Mouse (Mus musculus): ENCODE measurements around the gene Atxn7l1. TPM values are rescaled to one million over a fixed set of nuclear protein-coding genes. Genes with fewer than 3 reads are reported as not detected.

Gene Atxn7l1
- polyA plus RNA-seq, 1 experiment from 2014 or later: 16.6 TPM

DNA sequence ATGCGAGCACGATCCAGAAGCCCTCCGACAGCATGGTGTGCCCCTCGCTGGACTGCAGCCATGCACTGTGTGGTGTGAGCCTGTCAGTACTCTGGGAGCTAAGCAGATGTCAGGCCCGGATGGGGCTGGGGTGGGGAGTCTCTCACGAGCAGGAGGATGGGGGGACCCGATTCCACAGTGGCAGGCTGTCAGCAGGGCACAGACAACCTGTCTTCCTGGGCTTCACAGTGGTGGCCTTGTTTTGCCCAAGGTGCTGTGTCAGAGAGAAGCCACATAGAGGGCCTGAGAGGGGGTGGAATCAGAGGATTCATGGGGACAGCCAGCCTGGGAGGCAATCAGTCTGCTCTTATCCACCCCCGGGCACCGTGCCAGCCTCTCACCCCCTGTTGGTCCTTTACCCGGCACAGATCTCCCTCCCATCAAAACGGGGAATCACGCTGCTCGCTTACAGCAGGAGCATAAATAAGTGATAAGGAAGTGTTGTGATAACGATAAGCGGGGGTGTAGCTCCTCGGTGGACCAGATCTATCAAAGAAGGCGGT, 193.9 kb downstream of the Atxn7l1 start:
- peaks cover 41% of the 10 kb centered on the region for H3K4me1 ChIP-seq
- H3K9me3 ChIP-seq: no peaks in the 10 kb centered on the region
- no peak overlapping the region for H3K9ac ChIP-seq
- WGBS: 60% methylated on average over 17 of the region's 17 CpGs
- peak; percentile 59 for ATAC-seq (ENCODE audit: low FRiP score, low read depth)
- no peaks in the 10 kb centered on the region for H3K36me3 ChIP-seq
- H3K27ac ChIP-seq: no peak overlapping the region
- H3K27me3 ChIP-seq (replicated peaks): peaks cover 15% of the 10 kb centered on the region
- H3K4me2 ChIP-seq (replicated peaks): no peak overlapping the region
- no peak overlapping the region for H3K4me3 ChIP-seq

- WGBS: 5% methylated on average over 25 of the region's 25 CpGs
- H3K27me3 ChIP-seq (replicated peaks): peaks cover 15% of the 10 kb centered on the region
- ATAC-seq (ENCODE audit: low FRiP score, low read depth): peak; percentile 48; the same call in 1 of the 2 replicates
- H3K27ac ChIP-seq: peak overlapping the region; percentile 32; the same call in 1 of the 2 replicates
- H3K4me1 ChIP-seq: peaks cover 35% of the 10 kb centered on the region
- peak overlapping the region; percentile 41; the same call in 1 of the 2 replicates for H3K9ac ChIP-seq
- peak overlapping the region; percentile 58 for H3K4me2 ChIP-seq (replicated peaks)
- H3K9me3 ChIP-seq: no peaks in the 10 kb centered on the region
- peak overlapping the region; percentile 3; the same call in 1 of the 2 replicates for H3K4me3 ChIP-seq
- H3K36me3 ChIP-seq: peaks cover 4% of the 10 kb centered on the region; the same call in 1 of the 2 replicates
These were observed 197.7 kb downstream of the Atxn7l1 start for GRCm38 (mm10) chr12:33344970-33345772.

DNA sequence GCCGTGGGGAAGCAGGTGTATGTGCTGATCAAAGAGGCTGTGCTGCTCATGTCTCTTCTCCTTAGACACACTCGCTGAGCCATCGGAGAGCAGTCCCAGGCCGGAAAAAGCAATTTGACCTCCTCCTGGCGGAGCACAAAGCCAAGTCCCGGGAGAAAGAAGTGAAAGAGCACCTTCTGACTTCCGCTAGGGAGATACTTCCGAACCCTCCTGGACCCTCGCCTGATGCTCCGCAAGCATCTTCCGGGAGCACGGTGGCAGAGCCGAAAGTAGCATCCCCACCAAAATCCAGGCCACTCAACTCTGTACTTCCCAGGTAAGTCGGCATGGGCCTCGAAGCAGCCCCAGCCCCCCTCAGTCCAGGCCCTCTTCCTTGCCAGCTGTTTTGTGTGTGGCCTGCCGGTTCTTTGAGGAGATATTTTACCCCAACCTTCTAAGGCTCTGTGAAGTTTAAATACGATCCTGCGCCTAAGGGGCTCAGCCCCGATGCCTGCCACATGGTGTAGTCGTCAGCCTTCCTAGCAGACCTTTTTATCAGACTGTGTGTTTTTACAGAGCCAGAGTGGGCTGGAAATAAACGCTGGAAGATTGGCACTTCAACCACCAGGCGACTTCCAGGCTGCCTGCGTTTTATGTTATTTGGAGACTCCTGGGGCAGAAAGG, 198.4 kb downstream of the Atxn7l1 start:
- Histone ChIP-seq H3K9ac (no peak overlapping the region), H3K27ac (no peak overlapping the region), H3K27me3 (replicated peaks) (peaks cover 11% of the 10 kb centered on the region), H3K36me3 (peaks cover 7% of the 10 kb centered on the region; the same call in 1 of the 2 replicates), H3K4me1 (peaks cover 33% of the 10 kb centered on the region), H3K4me3 (no peak overlapping the region), H3K9me3 (no peaks in the 10 kb centered on the region), H3K4me2 (replicated peaks) (peak overlapping the region; percentile 58)
- 25% methylated on average over 23 of the region's 23 CpGs for WGBS
- ATAC-seq (ENCODE audit: low FRiP score, low read depth): no peak

GRCm38 (mm10) chr12:33352671-33353070, 205.2 kb downstream of the Atxn7l1 start:
- no peak for ATAC-seq (ENCODE audit: low FRiP score, low read depth)
- Histone ChIP-seq H3K36me3 (peaks cover 7% of the 10 kb centered on the region; the same call in 1 of the 2 replicates), H3K4me1 (no peaks in the 10 kb centered on the region), H3K4me3 (no peak overlapping the region), H3K4me2 (replicated peaks) (no peak overlapping the region), H3K27me3 (replicated peaks) (no peaks in the 10 kb centered on the region), H3K27ac (no peak overlapping the region), H3K9me3 (no peaks in the 10 kb centered on the region), H3K9ac (no peak overlapping the region)
- WGBS: 81% methylated on average over 4 of the region's 4 CpGs

- 90% methylated on average over 10 of the region's 10 CpGs for WGBS
- no peak overlapping the region for H3K4me2 ChIP-seq (replicated peaks)
- ATAC-seq (ENCODE audit: low FRiP score, low read depth): no peak
- H3K27me3 ChIP-seq (replicated peaks): no peaks in the 10 kb centered on the region
- no peak overlapping the region for H3K9ac ChIP-seq
- no peak overlapping the region for H3K27ac ChIP-seq
- H3K36me3 ChIP-seq: no peaks in the 10 kb centered on the region
- no peaks in the 10 kb centered on the region for H3K9me3 ChIP-seq
- no peaks in the 10 kb centered on the region for H3K4me1 ChIP-seq
- H3K4me3 ChIP-seq: no peak overlapping the region
These were observed 210.9 kb downstream of the Atxn7l1 start for GRCm38 (mm10) chr12:33358345-33358744.

- no peak overlapping the region for H3K4me2 ChIP-seq (replicated peaks)
- no peak overlapping the region for H3K9ac ChIP-seq
- no peak for ATAC-seq (ENCODE audit: low FRiP score, low read depth)
- no peaks in the 10 kb centered on the region for H3K36me3 ChIP-seq
- no peaks in the 10 kb centered on the region for H3K4me1 ChIP-seq
- no peaks in the 10 kb centered on the region for H3K27me3 ChIP-seq (replicated peaks)
- 94% methylated on average over 7 of the region's 7 CpGs for WGBS
- H3K4me3 ChIP-seq: no peak overlapping the region
- no peak overlapping the region for H3K27ac ChIP-seq
- no peaks in the 10 kb centered on the region for H3K9me3 ChIP-seq
These were observed 211.7 kb downstream of the Atxn7l1 start for GRCm38 (mm10) chr12:33359209-33359608.

- Histone ChIP-seq H3K9me3 (no peaks in the 10 kb centered on the region), H3K27me3 (replicated peaks) (no peaks in the 10 kb centered on the region), H3K4me2 (replicated peaks) (no peak overlapping the region), H3K4me1 (no peaks in the 10 kb centered on the region), H3K9ac (no peak overlapping the region), H3K27ac (no peak overlapping the region), H3K4me3 (no peak overlapping the region), H3K36me3 (no peaks in the 10 kb centered on the region)
- 90% methylated on average over 5 of the region's 5 CpGs for WGBS
- ATAC-seq (ENCODE audit: low FRiP score, low read depth): no peak
These were observed 212.5 kb downstream of the Atxn7l1 start for GRCm38 (mm10) chr12:33359878-33360482.

GRCm38 (mm10) chr12:33360729-33361128, 213.2 kb downstream of the Atxn7l1 start:
- ATAC-seq (ENCODE audit: low FRiP score, low read depth): no peak
- WGBS: 71% methylated on average over 6 of the region's 6 CpGs
- Histone ChIP-seq H3K9me3 (no peaks in the 10 kb centered on the region), H3K4me1 (no peaks in the 10 kb centered on the region), H3K9ac (no peak overlapping the region), H3K4me3 (no peak overlapping the region), H3K27me3 (replicated peaks) (no peaks in the 10 kb centered on the region), H3K36me3 (no peaks in the 10 kb centered on the region), H3K4me2 (replicated peaks) (no peak overlapping the region), H3K27ac (no peak overlapping the region)

GRCm38 (mm10) chr12:33364511-33364910, 217.0 kb downstream of the Atxn7l1 start:
- WGBS: 84% methylated on average over 8 of the region's 8 CpGs
- Histone ChIP-seq H3K4me1 (no peaks in the 10 kb centered on the region), H3K4me2 (replicated peaks) (no peak overlapping the region), H3K27me3 (replicated peaks) (no peaks in the 10 kb centered on the region), H3K27ac (no peak overlapping the region), H3K9ac (no peak overlapping the region), H3K4me3 (no peak overlapping the region), H3K36me3 (peaks cover 12% of the 10 kb centered on the region), H3K9me3 (no peaks in the 10 kb centered on the region)
- ATAC-seq (ENCODE audit: low FRiP score, low read depth): no peak

- Histone ChIP-seq H3K4me1 (no peaks in the 10 kb centered on the region), H3K27ac (no peak overlapping the region), H3K4me2 (replicated peaks) (no peak overlapping the region), H3K9me3 (no peaks in the 10 kb centered on the region), H3K36me3 (peaks cover 12% of the 10 kb centered on the region), H3K4me3 (no peak overlapping the region), H3K27me3 (replicated peaks) (no peaks in the 10 kb centered on the region), H3K9ac (no peak overlapping the region)
- ATAC-seq (ENCODE audit: low FRiP score, low read depth): no peak
- WGBS: 81% methylated on average over 8 of the region's 8 CpGs
These were observed 217.6 kb downstream of the Atxn7l1 start for GRCm38 (mm10) chr12:33365133-33365532.

- WGBS: 92% methylated on average over 3 of the region's 3 CpGs
- Histone ChIP-seq H3K4me1 (no peaks in the 10 kb centered on the region), H3K4me3 (no peak overlapping the region), H3K9ac (no peak overlapping the region), H3K27ac (no peak overlapping the region), H3K4me2 (replicated peaks) (no peak overlapping the region), H3K9me3 (no peaks in the 10 kb centered on the region), H3K27me3 (replicated peaks) (no peaks in the 10 kb centered on the region), H3K36me3 (peaks cover 12% of the 10 kb centered on the region)
- no peak for ATAC-seq (ENCODE audit: low FRiP score, low read depth)
These were observed 222.1 kb downstream of the Atxn7l1 start for GRCm38 (mm10) chr12:33369555-33369954.

Measured in neural tube, embryonic 12.5 days (tissue).